Mouse (Mus musculus) olfactory bulb, adult 2 months (tissue): Measurements from ENCODE around the gene Vps37b.

Experiments used
- CTCF ChIP-seq: fragments of 200-500 bp; IDR thresholded peaks from 2 replicates; pipeline ENCODE4 v1.5.1; 2012; ENCODE audit warnings: low read depth, mild to moderate bottlenecking, low read length, moderate library complexity; ENCODE audit not compliant: insufficient read depth
- POLR2A ChIP-seq: fragments of 200-500 bp; IDR thresholded peaks from 2 replicates; pipeline ENCODE4 v1.6.1; 2012; ENCODE audit warnings: mild to moderate bottlenecking, low read depth, low read length, moderate library complexity; ENCODE audit not compliant: insufficient read depth

DNA sequence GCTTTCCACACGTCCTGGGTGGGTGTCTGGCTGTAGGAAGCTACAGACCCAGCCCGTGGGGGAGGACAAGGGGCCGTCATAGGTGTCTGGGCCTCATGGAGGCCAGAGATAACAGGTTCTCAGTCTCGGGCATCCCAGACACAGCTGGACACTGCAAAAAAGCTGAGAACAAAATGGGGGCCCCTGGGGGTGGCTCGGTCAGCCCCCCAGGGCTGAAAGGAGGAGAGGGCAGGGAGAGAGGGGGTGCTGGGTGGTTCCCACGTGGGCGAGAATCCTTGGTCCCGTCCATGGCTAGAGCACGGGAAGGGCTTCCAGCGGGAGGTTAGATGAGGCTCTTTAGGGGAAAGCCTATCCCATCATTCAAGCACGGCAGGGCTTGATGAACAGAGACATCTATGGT, 49.2 kb downstream of the Vps37b start:
- TF ChIP-seq POLR2A (no peak), CTCF (no peak)
